Mouse (Mus musculus) hindbrain, embryonic 10.5 days (tissue): ENCODE measurements around the gene Rdh7. TPM values are rescaled to one million over a fixed set of nuclear protein-coding genes. Genes with fewer than 3 reads are reported as not detected.
"Not testable (repeated sequence)": the region's sequence is repeated elsewhere in the genome, so short reads cannot be mapped to it uniquely, and the experiment has no call there.

Experiments used
- DNase-seq: peaks from one replicate; pipeline ENCODE4 v3.0.0-alpha.2; 2017; ENCODE audit warnings: low spot score
- H3K27ac ChIP-seq: fragments of 300-500 bp; sonication (generic); 2 replicates; pipeline ENCODE4 v1.5.1; 2016; ENCODE audit warnings: mild to moderate bottlenecking, moderate library complexity
- H3K27me3 ChIP-seq: fragments of 300-500 bp; sonication (generic); 2 replicates; pipeline ENCODE4 v1.6.1; 2016; ENCODE audit warnings: mild to moderate bottlenecking; ENCODE audit not compliant: poor library complexity, insufficient read depth, severe bottlenecking
- H3K36me3 ChIP-seq: fragments of 300-500 bp; sonication (generic); 2 replicates; pipeline ENCODE4 v1.6.1; 2016; ENCODE audit warnings: mild to moderate bottlenecking, moderate library complexity
- H3K4me1 ChIP-seq: fragments of 300-500 bp; sonication (generic); replicated peaks from 2 replicates; pipeline ENCODE4 v1.6.1; 2016; ENCODE audit warnings: mild to moderate bottlenecking
- H3K4me3 ChIP-seq: fragments of 300-500 bp; sonication (generic); 2 replicates; pipeline ENCODE4 v1.5.1; 2016; ENCODE audit warnings: mild to moderate bottlenecking, moderate library complexity
- H3K9me3 ChIP-seq: fragments of 300-500 bp; sonication (generic); 2 replicates; pipeline ENCODE4 v1.6.1; 2016; ENCODE audit warnings: mild to moderate bottlenecking, moderate library complexity
- WGBS: fragments of 180-500 bp; shearing (Covaris S2); methylation state at CpG from one replicate; pipeline ENCODE4 v1.1.7; 2016; 5-methylcytosine and 5-hydroxymethylcytosine counted together
- polyA plus RNA-seq: library from polyadenylated mRNA; unstranded; fragments of >200 nt; fragmentation: Nextera tagmentation; extraction: Ambion mirVana; gene quantifications from 2 replicates; pipeline ENCODE4 v1.2.1, GENCODE M21; 2016

Rdh7 gene
- polyA plus RNA-seq = not detected in 2 replicates

DNA sequence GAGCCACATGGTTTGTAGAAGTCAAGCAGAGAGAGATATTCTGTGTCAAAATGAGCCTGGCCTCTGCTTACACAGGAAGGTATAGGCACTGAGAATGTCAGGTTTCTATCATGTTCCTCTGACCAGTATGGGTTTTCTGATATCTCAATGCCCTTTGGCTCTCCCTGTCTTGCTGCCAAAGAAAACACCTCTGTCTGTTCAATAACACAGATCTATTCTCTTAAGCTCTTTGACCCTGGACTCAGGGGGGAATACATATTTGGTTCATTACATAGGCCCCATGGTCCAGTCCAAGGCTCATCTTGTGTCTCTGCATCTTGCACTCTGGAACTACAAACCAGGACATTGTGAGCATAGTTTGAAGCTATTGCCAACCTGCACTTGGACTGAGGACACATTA, at the start of gene Rdh7:
TSS of gene Rdh7 (minus strand) at position 213 of the 400 bp plus-strand sequence.
- H3K4me1 ChIP-seq = peaks cover 5% of the 10 kb centered on the region; the same call in 1 of the 2 replicates
- H3K9me3 ChIP-seq = no peaks in the 10 kb centered on the region
- no peak for DNase-seq
- H3K4me3 ChIP-seq = no peak within 1 kb of the TSS
- H3K27ac ChIP-seq = no peak within 1 kb of the TSS
- no peaks in the 10 kb centered on the region for H3K27me3 ChIP-seq
- H3K36me3 ChIP-seq = no peaks in the 10 kb centered on the region

GRCm38 (mm10) chr10:127937428-127938010, 48.9 kb upstream of the Rdh7 start:
- Histone ChIP-seq H3K4me3 (no peak overlapping the region), H3K27ac (no peak overlapping the region), H3K36me3 (no peaks in the 10 kb centered on the region), H3K4me1 (no peaks in the 10 kb centered on the region), H3K27me3 (no peaks in the 10 kb centered on the region), H3K9me3 (peaks cover 4% of the 10 kb centered on the region; the same call in 1 of the 2 replicates)
- peak; percentile 62 for DNase-seq
- 3% methylated on average over 2 of the region's 2 CpGs for WGBS

GRCm38 (mm10) chr10:127936747-127937409, 48.3 kb upstream of the Rdh7 start:
- H3K4me3 ChIP-seq = no peak overlapping the region
- H3K9me3 ChIP-seq = peaks cover 4% of the 10 kb centered on the region; the same call in 1 of the 2 replicates
- WGBS = 88% methylated on average over 19 of the region's 19 CpGs
- H3K4me1 ChIP-seq = no peaks in the 10 kb centered on the region
- H3K27me3 ChIP-seq = no peaks in the 10 kb centered on the region
- no peak overlapping the region for H3K27ac ChIP-seq
- DNase-seq = no peak
- no peaks in the 10 kb centered on the region for H3K36me3 ChIP-seq

GRCm38 (mm10) chr10:127936271-127936670, 47.7 kb upstream of the Rdh7 start:
- H3K9me3 ChIP-seq = peaks cover 4% of the 10 kb centered on the region; the same call in 1 of the 2 replicates
- no peaks in the 10 kb centered on the region for H3K4me1 ChIP-seq
- no peaks in the 10 kb centered on the region for H3K36me3 ChIP-seq
- no peak for DNase-seq
- no peak overlapping the region for H3K27ac ChIP-seq
- 86% methylated on average over 8 of the region's 8 CpGs for WGBS
- H3K4me3 ChIP-seq = no peak overlapping the region
- no peaks in the 10 kb centered on the region for H3K27me3 ChIP-seq

- no peak for DNase-seq
- Histone ChIP-seq H3K27ac (no peak overlapping the region), H3K4me1 (no peaks in the 10 kb centered on the region), H3K4me3 (no peak overlapping the region), H3K27me3 (no peaks in the 10 kb centered on the region), H3K36me3 (no peaks in the 10 kb centered on the region), H3K9me3 (0 out of 2 replicates have a peak, but pooled peaks cover 3% of the 10 kb centered on the region)
- 69% methylated on average over 8 of the region's 8 CpGs for WGBS
Observed at GRCm38 (mm10) chr10:127932290-127932926, 43.8 kb upstream of the Rdh7 start.

DNA sequence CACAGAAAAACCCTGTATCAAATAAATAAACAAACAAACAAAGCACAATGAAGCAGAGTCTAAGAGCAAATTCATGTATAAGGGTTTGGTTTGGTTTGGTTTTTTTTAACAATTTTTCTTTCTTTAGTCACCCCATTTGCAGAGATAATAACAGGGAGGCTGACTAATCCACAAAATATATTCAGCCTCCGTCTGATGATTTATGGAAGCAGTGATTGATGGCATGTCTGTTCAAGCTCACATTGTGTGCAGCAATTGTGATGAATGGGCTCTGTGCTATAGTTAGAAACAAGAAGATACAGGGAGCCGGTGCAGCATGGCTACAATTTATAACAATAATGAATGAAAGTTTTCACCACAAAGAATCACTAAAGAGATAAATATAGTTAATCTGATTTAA, 39.1 kb upstream of the Rdh7 start:
- Histone ChIP-seq H3K9me3 (0 out of 2 replicates have a peak, but pooled peaks cover 3% of the 10 kb centered on the region), H3K27ac (no peak overlapping the region), H3K4me1 (0 out of 2 replicates have a peak, but pooled peaks cover 6% of the 10 kb centered on the region), H3K27me3 (no peaks in the 10 kb centered on the region), H3K4me3 (no peak overlapping the region), H3K36me3 (no peaks in the 10 kb centered on the region)
- no peak for DNase-seq
- 83% methylated on average over 2 of the region's 2 CpGs for WGBS

DNA sequence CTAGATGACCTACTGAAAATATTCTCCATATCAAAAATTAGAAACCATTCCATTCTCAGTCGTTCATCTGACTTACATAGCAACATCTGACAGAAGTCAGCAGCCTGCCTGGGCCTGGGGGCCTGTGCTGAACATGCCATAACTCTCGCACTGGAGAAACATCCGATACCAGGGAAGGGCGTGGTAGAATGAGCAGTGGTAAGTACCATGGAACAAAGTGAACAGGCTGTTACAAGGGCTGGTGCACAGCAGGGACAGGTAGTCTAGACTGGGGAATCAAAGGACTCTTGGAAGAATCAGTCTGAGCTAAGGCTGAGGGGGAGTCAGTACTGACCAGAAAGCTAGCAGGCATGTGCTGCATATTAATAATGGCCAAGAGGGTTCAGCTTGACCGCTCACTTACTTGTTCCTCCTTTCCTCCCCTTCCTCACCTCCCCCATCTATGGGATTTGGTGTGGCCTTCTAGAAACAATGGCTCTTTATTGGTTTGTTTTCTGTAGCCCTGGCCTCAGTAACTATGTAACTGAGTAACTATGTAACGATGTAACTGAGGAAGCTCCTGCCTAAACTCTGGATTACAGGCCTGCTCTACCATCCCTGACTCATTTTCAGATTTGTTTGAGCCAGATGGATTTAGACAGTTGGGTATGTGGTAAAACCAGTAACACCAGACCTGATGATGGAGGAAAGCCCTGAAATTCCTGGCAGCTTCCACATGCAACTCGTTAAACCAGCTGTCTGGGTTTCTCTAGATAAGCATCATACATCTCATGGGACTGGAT, 36.2 kb upstream of the Rdh7 start:
- 72% methylated on average over 7 of the region's 7 CpGs for WGBS
- Histone ChIP-seq H3K4me1 (0 out of 2 replicates have a peak, but pooled peaks cover 6% of the 10 kb centered on the region), H3K36me3 (no peaks in the 10 kb centered on the region), H3K9me3 (0 out of 2 replicates have a peak, but pooled peaks cover 3% of the 10 kb centered on the region), H3K4me3 (no peak overlapping the region), H3K27me3 (no peaks in the 10 kb centered on the region), H3K27ac (no peak overlapping the region)
- no peak for DNase-seq

DNA sequence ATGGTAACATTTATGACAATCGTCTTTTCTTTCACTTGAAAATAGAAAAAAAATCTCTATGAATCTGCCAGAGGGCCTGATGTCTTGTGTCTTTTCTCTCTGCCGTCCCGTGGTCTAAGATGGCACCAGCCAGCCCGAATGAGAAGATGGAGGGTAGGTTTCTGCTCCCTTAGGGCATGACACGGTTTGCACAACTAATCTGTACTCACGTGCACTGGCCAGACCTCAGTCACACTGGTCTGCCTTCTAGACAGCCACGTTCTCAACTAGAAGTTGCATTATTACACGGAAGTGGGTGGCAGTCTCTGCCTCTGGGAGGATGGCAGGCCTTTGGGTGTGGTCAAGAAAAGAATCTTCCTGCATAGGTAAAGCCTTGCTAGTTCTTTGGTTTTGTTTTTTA, 34.4 kb upstream of the Rdh7 start:
- 89% methylated on average over 8 of the region's 8 CpGs for WGBS
- Histone ChIP-seq H3K27me3 (no peaks in the 10 kb centered on the region), H3K27ac (no peak overlapping the region), H3K4me3 (no peak overlapping the region), H3K36me3 (no peaks in the 10 kb centered on the region), H3K4me1 (0 out of 2 replicates have a peak, but pooled peaks cover 6% of the 10 kb centered on the region), H3K9me3 (no peaks in the 10 kb centered on the region)
- DNase-seq = no peak

GRCm38 (mm10) chr10:127922241-127922640, 33.6 kb upstream of the Rdh7 start:
- Histone ChIP-seq H3K27me3 (no peaks in the 10 kb centered on the region), H3K4me1 (0 out of 2 replicates have a peak, but pooled peaks cover 6% of the 10 kb centered on the region), H3K36me3 (no peaks in the 10 kb centered on the region), H3K27ac (no peak overlapping the region), H3K4me3 (no peak overlapping the region), H3K9me3 (no peaks in the 10 kb centered on the region)
- WGBS = 78% methylated on average over 1 of the region's 1 CpGs
- no peak for DNase-seq

GRCm38 (mm10) chr10:127917651-127918050, 29.0 kb upstream of the Rdh7 start:
- no peaks in the 10 kb centered on the region for H3K36me3 ChIP-seq
- no peaks in the 10 kb centered on the region for H3K9me3 ChIP-seq
- H3K27me3 ChIP-seq = no peaks in the 10 kb centered on the region
- WGBS = 94% methylated on average over 5 of the region's 5 CpGs
- H3K4me3 ChIP-seq = no peak overlapping the region
- no peak for DNase-seq
- no peak overlapping the region for H3K27ac ChIP-seq
- H3K4me1 ChIP-seq = no peaks in the 10 kb centered on the region

GRCm38 (mm10) chr10:127917183-127917582, 28.6 kb upstream of the Rdh7 start:
- not testable (repeated sequence) for DNase-seq, H3K4me1 ChIP-seq, H3K9me3 ChIP-seq, H3K4me3 ChIP-seq, H3K36me3 ChIP-seq, H3K27ac ChIP-seq, H3K27me3 ChIP-seq
- 89% methylated on average over 3 of the region's 3 CpGs for WGBS

GRCm38 (mm10) chr10:127915578-127915977, 27.0 kb upstream of the Rdh7 start:
- 91% methylated on average over 1 of the region's 1 CpGs for WGBS
- Histone ChIP-seq H3K27ac (no peak overlapping the region), H3K9me3 (no peaks in the 10 kb centered on the region), H3K27me3 (no peaks in the 10 kb centered on the region), H3K4me1 (no peaks in the 10 kb centered on the region), H3K36me3 (no peaks in the 10 kb centered on the region), H3K4me3 (no peak overlapping the region)
- DNase-seq = no peak
